Mouse (Mus musculus) frontal cortex, postnatal 14 days (tissue): Measurements from ENCODE around the gene Lyrm7.
A peak's percentile ranks its signal among the peaks of the same experiment; 100 is the strongest.
"Not testable (repeated sequence)": the region's sequence is repeated elsewhere in the genome, so short reads cannot be mapped to it uniquely, and the experiment has no call there.

Experiments used
- DNase-seq, 2 experiments: peaks; one replicate each; pipeline ENCODE4 v3.0.0; 2022; ENCODE audit warnings: low spot score in 2 of 2

Lyrm7 gene

GRCm38 (mm10) chr11:54860256-54861038 lies at the start of gene Lyrm7:
Gene Lyrm7 (minus strand): TSS chr11:54860916.
- peak; percentile 95 to 97 for DNase-seq

GRCm38 (mm10) chr11:54910081-54910665 lies 49.5 kb upstream of the Lyrm7 start:
- no peak for DNase-seq

GRCm38 (mm10) chr11:54909273-54909672 lies 48.6 kb upstream of the Lyrm7 start:
- no peak for DNase-seq

- DNase-seq, result no peak
Measured at GRCm38 (mm10) chr11:54907259-54907658, 46.5 kb upstream of the Lyrm7 start.

GRCm38 (mm10) chr11:54906466-54906865 lies 45.8 kb upstream of the Lyrm7 start:
- DNase-seq, result no peak

- no peak for DNase-seq
Measured at GRCm38 (mm10) chr11:54905931-54906330, 45.2 kb upstream of the Lyrm7 start.

GRCm38 (mm10) chr11:54905086-54905485 lies 44.4 kb upstream of the Lyrm7 start:
- no peak for DNase-seq

- no peak for DNase-seq
Measured at GRCm38 (mm10) chr11:54903940-54904706, 43.4 kb upstream of the Lyrm7 start.

- no peak for DNase-seq
Measured at GRCm38 (mm10) chr11:54903339-54903738, 42.6 kb upstream of the Lyrm7 start.

GRCm38 (mm10) chr11:54902333-54903323 lies 41.9 kb upstream of the Lyrm7 start, which contains the start of gene Gpx3:
Gene Gpx3 (plus strand): TSS chr11:54902453.
- peak in 1 of 2 experiments; percentile 52 for DNase-seq

GRCm38 (mm10) chr11:54899657-54900056 lies 38.9 kb upstream of the Lyrm7 start:
- DNase-seq, result no peak

GRCm38 (mm10) chr11:54897470-54897869 lies 36.8 kb upstream of the Lyrm7 start:
- no peak for DNase-seq

GRCm38 (mm10) chr11:54896646-54897045 lies 35.9 kb upstream of the Lyrm7 start:
- not testable (repeated sequence) for DNase-seq

- DNase-seq, result no peak
Measured at GRCm38 (mm10) chr11:54894589-54894988, 33.9 kb upstream of the Lyrm7 start.

GRCm38 (mm10) chr11:54892091-54892490 lies 31.4 kb upstream of the Lyrm7 start:
- DNase-seq, result no peak

GRCm38 (mm10) chr11:54891341-54891740 lies 30.6 kb upstream of the Lyrm7 start:
- DNase-seq, result no peak

- DNase-seq, result no peak
Measured at GRCm38 (mm10) chr11:54887927-54888326, 27.2 kb upstream of the Lyrm7 start.

- DNase-seq, result no peak
Measured at GRCm38 (mm10) chr11:54885406-54885805, 24.7 kb upstream of the Lyrm7 start.

- no peak for DNase-seq
Measured at GRCm38 (mm10) chr11:54884937-54885336, 24.2 kb upstream of the Lyrm7 start.

- DNase-seq, result no peak
Measured at GRCm38 (mm10) chr11:54884197-54884828, 23.6 kb upstream of the Lyrm7 start.

GRCm38 (mm10) chr11:54882671-54883070 lies 22.0 kb upstream of the Lyrm7 start:
- DNase-seq, result no peak
